Mouse (Mus musculus) c-Kit-positive CD71-negative TER-119-negative erythroid progenitor cells, embryonic 14.5 days (primary cell): Measurements from ENCODE around the gene Bpifb9a.
"Not testable (repeated sequence)": the region's sequence is repeated elsewhere in the genome, so short reads cannot be mapped to it uniquely, and the experiment has no call there.

ENCODE experiments used
- DNase-seq: peaks from one replicate; pipeline ENCODE4 v3.0.0-alpha.2; 2013; ENCODE audit warnings: low read depth

The Bpifb9a gene

DNA sequence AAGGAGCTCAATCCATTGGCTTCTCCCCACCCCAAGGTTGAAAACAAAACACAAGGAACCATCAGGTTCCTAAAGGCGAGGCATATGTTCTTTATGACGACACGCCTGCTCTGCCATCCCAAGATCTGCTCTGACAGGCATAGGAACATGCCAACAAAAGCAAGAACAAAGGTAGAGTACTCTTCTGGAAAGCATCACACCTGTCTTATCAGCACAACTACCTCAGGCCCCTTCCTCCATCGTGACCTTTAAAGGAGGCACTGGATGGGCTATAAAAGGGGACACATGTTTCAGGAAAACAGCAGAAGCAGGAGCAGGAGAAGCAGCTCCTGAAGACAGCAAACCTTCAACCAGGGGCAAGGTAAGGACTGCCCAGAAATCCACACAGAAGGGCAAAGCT is 49.3 kb downstream of the Bpifb9a start, which contains the start of gene Bpifb9b:
TSS of gene Bpifb9b (plus strand) at position 301 of the 400 bp plus-strand sequence.
- DNase-seq, result not testable (repeated sequence)

DNA sequence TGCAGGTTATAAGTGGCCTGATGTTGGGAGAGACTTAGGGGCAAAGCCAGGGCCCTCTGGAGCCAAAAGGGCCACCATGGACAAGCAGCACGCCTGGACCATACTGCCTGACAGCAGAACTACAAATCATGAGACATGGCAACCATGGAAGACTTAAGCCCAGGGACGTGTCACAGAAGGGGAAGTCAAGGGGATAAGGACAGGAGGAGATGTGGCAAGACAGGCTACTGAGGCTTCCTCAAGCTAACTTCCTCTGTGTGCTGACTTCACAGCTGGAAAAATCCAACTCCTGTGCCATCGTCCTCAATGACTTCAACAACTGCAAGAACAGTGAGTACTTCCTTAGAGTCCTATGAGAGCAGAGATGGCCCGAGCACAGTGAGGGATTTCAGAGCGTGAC is 56.1 kb downstream of the Bpifb9a start:
- DNase-seq, result not testable (repeated sequence)
